ENCODE assay signal across 9 mouse cellular contexts in the genomic region with DNA sequence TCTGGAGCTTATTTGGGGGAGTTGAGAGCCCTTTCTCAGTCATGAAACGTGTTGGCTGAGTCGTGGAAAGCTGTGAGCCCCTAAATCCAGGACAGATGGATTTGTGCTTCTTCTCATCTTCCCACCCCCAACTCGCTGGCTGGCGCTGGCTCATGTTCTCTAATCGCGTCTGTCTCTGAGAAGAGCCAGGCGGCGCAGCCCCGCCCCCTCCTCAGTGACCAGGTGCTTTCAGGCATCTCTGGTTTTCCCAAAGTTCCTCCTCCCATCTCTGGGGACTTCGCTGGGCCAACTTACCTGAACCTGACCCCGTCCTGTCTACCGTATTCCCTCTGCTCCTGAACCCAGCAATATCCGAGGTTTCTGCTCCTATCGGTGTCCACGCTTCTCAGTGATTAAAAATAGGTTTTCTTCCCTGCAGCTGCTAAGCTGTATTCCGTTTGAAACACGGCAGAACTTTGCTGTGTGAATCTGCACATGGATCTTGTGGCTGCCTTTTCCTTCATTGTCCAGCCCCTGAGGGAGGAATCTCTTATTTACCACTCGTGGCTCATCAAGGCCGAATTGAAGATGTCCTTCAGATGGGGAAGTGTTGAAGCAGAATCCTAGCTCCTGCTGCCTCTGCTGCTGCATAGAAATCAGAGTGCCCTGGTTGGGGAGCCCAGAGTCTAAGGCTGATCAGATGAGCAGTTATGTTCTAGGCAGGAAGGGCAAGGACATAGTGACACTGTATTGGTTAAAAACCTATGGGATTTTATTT. TPM values are rescaled to one million over a fixed set of nuclear protein-coding genes. Genes with fewer than 3 reads are reported as not detected.
DNase-seq lines count a peak whose midpoint lies in the region; ATAC-seq and TF ChIP-seq lines count a peak whose summit lies in the region.
"Had no signal": no experiment of that assay in that cellular context is flagged by ENCODE, and none has a peak within 500 bp of the region (broad histone marks: within the 10 kb centered on the region; RNA-seq: fewer than 3 reads in every experiment).

No protein-coding gene starts in this region.

- H3K36me3 ChIP-seq in forebrain, postnatal 0 days (ENCODE audit: insufficient read depth), result no peaks in the 10 kb centered on the region
- H3K36me3 ChIP-seq in neural tube, embryonic 11.5 days (ENCODE audit: control insufficient read depth, insufficient read depth, low read length), result no peaks in the 10 kb centered on the region

- no peak for ATAC-seq in forebrain, postnatal 0 days
- ATAC-seq in neural tube, embryonic 11.5 days (ENCODE audit: insufficient read depth, low FRiP score, low TSS enrichment), result no peak

- H3K4me1 ChIP-seq in forebrain, postnatal 0 days (ENCODE audit: insufficient read depth), result peaks cover 34% of the 10 kb centered on the region
- H3K4me1 ChIP-seq in neural tube, embryonic 11.5 days (ENCODE audit: control insufficient read depth, insufficient read depth, low read length), result peaks cover 24% of the 10 kb centered on the region

- peak; percentile 21 to 46 for DNase-seq in cerebellum, postnatal 36 days
- DNase-seq in cerebellum, adult 8-10 months, result no peak
- DNase-seq in R1 (ENCODE audit: low read depth, low spot score), result peak; percentile 76
- peak; percentile 72 for DNase-seq in forebrain, postnatal 0 days
- DNase-seq in layer of hippocampus, postnatal 36 days, result peak; percentile 72 to 76
- DNase-seq in neural tube, embryonic 11.5 days (ENCODE audit: low spot score), result peak; percentile 53
- no peak for DNase-seq in ovary, postnatal 10 days (ENCODE audit: low spot score)
- DNase-seq in natural killer cell, adult 2 months (ENCODE audit: low spot score in 2 of 2), result no peak

- H3K4me3 ChIP-seq in forebrain, postnatal 0 days (ENCODE audit: low read depth, low read length), result peak overlapping the region; percentile 25
- H3K4me3 ChIP-seq in neural tube, embryonic 11.5 days (ENCODE audit: low read depth, low read length), result peak overlapping the region; percentile 0; the same call in 1 of the 2 replicates
- H3K4me3 ChIP-seq: myocyte had no signal

- peak overlapping the region; percentile 95 for H3K27ac ChIP-seq in forebrain, postnatal 0 days (ENCODE audit: low read depth, low read length)
- H3K27ac ChIP-seq in neural tube, embryonic 11.5 days (ENCODE audit: low read depth, low read length), result peak overlapping the region; percentile 99

- TF ChIP-seq CTCF in forebrain, postnatal 0 days (IDR thresholded peaks at IDR 0.05; ENCODE audit: low read depth), result no peak

- 7% methylated on average over 19 of the region's 19 CpGs for WGBS in forebrain, postnatal 0 days
- WGBS in neural tube, embryonic 11.5 days, result 17% methylated on average over 19 of the region's 19 CpGs

- H3K4me2 ChIP-seq in forebrain, postnatal 0 days (ENCODE audit: low read depth), result peak overlapping the region; percentile 63
- peak overlapping the region; percentile 54 for H3K4me2 ChIP-seq in neural tube, embryonic 11.5 days (ENCODE audit: low read depth)

- H3K27me3 ChIP-seq in forebrain, postnatal 0 days (ENCODE audit: insufficient read depth, low read length), result no peaks in the 10 kb centered on the region
- H3K27me3 ChIP-seq in neural tube, embryonic 11.5 days (ENCODE audit: control insufficient read depth, insufficient read depth, low read length), result no peaks in the 10 kb centered on the region

- H3K9me3 ChIP-seq in forebrain, postnatal 0 days (ENCODE audit: low read length), result no peaks in the 10 kb centered on the region
- no peaks in the 10 kb centered on the region for H3K9me3 ChIP-seq in neural tube, embryonic 11.5 days (ENCODE audit: control insufficient read depth, low read length)

- peak overlapping the region; percentile 62 for H3K9ac ChIP-seq in forebrain, postnatal 0 days
- peak overlapping the region; percentile 46 for H3K9ac ChIP-seq in neural tube, embryonic 11.5 days (ENCODE audit: low read length)

RNA-seq across cellular contexts. Expression of a gene that starts 12.3 kb away (rescaled TPM):
- total RNA-seq in forebrain, postnatal 0 days (2014; rRNA removed), result 56.6 and 108 TPM in 2 replicates
- polyA plus RNA-seq in forebrain, postnatal 0 days (2015; fragmentation: Nextera tagmentation; extraction: Ambion mirVana), result 99.0 and 150 TPM in 2 replicates
- total RNA-seq in layer of hippocampus, postnatal 36 days (2021), result 10 to 100 TPM; 25.1 TPM
- polyA plus RNA-seq in neural tube, embryonic 11.5 days (2014; fragmentation: Nextera tagmentation; extraction: Ambion mirVana), result 92.4 and 92.6 TPM in 2 replicates

RNA-seq across cellular contexts. Expression of a gene that starts 20.2 kb away (rescaled TPM):
- total RNA-seq in forebrain, postnatal 0 days (2014; rRNA removed), result 5,538 and 5,638 TPM in 2 replicates
- 1,072 and 1,153 TPM in 2 replicates for polyA plus RNA-seq in forebrain, postnatal 0 days (2015; fragmentation: Nextera tagmentation; extraction: Ambion mirVana)
- 100 to 1,000 TPM; 255 to 264 TPM for total RNA-seq in layer of hippocampus, postnatal 36 days (2021)
- 322 and 344 TPM in 2 replicates for polyA plus RNA-seq in neural tube, embryonic 11.5 days (2014; fragmentation: Nextera tagmentation; extraction: Ambion mirVana)

Comparison
In these comparisons a context has a peak if more than half of its experiments do, and no peak if none do; other contexts are left out.
1. DNase-seq: peak in cerebellum, postnatal 36 days (2 of 2), R1 (single experiment), forebrain, postnatal 0 days (single experiment), layer of hippocampus, postnatal 36 days (2 of 2) and neural tube, embryonic 11.5 days (single experiment); none in cerebellum, adult 8-10 months (single experiment), ovary, postnatal 10 days (single experiment) and natural killer cell, adult 2 months (0 of 2).
2. RNA of a gene that starts 20.2 kb away (total RNA-seq): 5,538 to 5,638 TPM in forebrain, postnatal 0 days; 255 to 264 TPM in layer of hippocampus, postnatal 36 days; every median in the first group is over 10 times any median in the second.